Mouse (Mus musculus) heart, embryonic 10.5 days (tissue): ENCODE results near the gene Gpr149. TPM values are rescaled to one million over a fixed set of nuclear protein-coding genes. Genes with fewer than 3 reads are reported as not detected.

ENCODE experiments used
- DNase-seq: peaks from one replicate; pipeline ENCODE4 v3.0.0-alpha.2; 2017; ENCODE audit warnings: low spot score
- H3K27ac ChIP-seq: fragments of 300-500 bp; sonication (generic); 2 replicates; pipeline ENCODE4 v1.5.1; 2016; ENCODE audit warnings: mild to moderate bottlenecking
- H3K27me3 ChIP-seq: fragments of 300-500 bp; sonication (generic); 2 replicates; pipeline ENCODE4 v1.6.1; 2016; ENCODE audit warnings: mild to moderate bottlenecking; ENCODE audit not compliant: poor library complexity, insufficient read depth, severe bottlenecking
- H3K36me3 ChIP-seq: fragments of 300-500 bp; sonication (generic); 2 replicates; pipeline ENCODE4 v1.6.1; 2016; ENCODE audit warnings: mild to moderate bottlenecking, moderate library complexity
- H3K4me1 ChIP-seq: fragments of 300-500 bp; sonication (generic); 2 replicates; pipeline ENCODE4 v1.6.1; 2016; ENCODE audit warnings: mild to moderate bottlenecking
- H3K4me3 ChIP-seq: fragments of 300-500 bp; sonication (generic); 2 replicates; pipeline ENCODE4 v1.5.1; 2016; ENCODE audit warnings: mild to moderate bottlenecking, moderate library complexity
- H3K9me3 ChIP-seq: fragments of 300-500 bp; sonication (generic); 2 replicates; pipeline ENCODE4 v1.6.1; 2016; ENCODE audit warnings: mild to moderate bottlenecking, moderate library complexity
- WGBS: fragments of 180-500 bp; shearing (Covaris S2); methylation state at CpG from one replicate; pipeline ENCODE4 v1.1.7; 2016; 5-methylcytosine and 5-hydroxymethylcytosine counted together
- polyA plus RNA-seq: library from polyadenylated mRNA; unstranded; fragments of >200 nt; fragmentation: Nextera tagmentation; extraction: Ambion mirVana; gene quantifications from 2 replicates; pipeline ENCODE4 v1.2.1, GENCODE M21; 2016

Gene Gpr149
- polyA plus RNA-seq, 1 experiment from 2014 or later, result not detected

GRCm38 (mm10) chr3:62505166-62505900 lies 99.6 kb downstream of the Gpr149 start:
- DNase-seq, result no peak
- Histone ChIP-seq H3K4me3 (peak overlapping the region; percentile 92), H3K36me3 (peaks cover 16% of the 10 kb centered on the region), H3K27ac (no peak overlapping the region), H3K4me1 (peaks cover 7% of the 10 kb centered on the region), H3K27me3 (peaks cover 3% of the 10 kb centered on the region; the same call in 1 of the 2 replicates), H3K9me3 (no peaks in the 10 kb centered on the region)
- 76% methylated on average over 5 of the region's 5 CpGs for WGBS

GRCm38 (mm10) chr3:62499327-62499726 lies 105.6 kb downstream of the Gpr149 start:
- no peaks in the 10 kb centered on the region for H3K4me1 ChIP-seq
- WGBS, result 82% methylated on average over 4 of the region's 4 CpGs
- no peak for DNase-seq
- H3K36me3 ChIP-seq, result peaks cover 57% of the 10 kb centered on the region
- H3K4me3 ChIP-seq, result no peak overlapping the region
- no peaks in the 10 kb centered on the region for H3K27me3 ChIP-seq
- no peaks in the 10 kb centered on the region for H3K9me3 ChIP-seq
- no peak overlapping the region for H3K27ac ChIP-seq

GRCm38 (mm10) chr3:62492568-62492967 lies 112.4 kb downstream of the Gpr149 start:
- Histone ChIP-seq H3K27me3 (no peaks in the 10 kb centered on the region), H3K36me3 (peaks cover 87% of the 10 kb centered on the region), H3K4me3 (no peak overlapping the region), H3K4me1 (no peaks in the 10 kb centered on the region), H3K27ac (no peak overlapping the region), H3K9me3 (no peaks in the 10 kb centered on the region)
- no peak for DNase-seq
- WGBS, result 87% methylated on average over 6 of the region's 6 CpGs

- Histone ChIP-seq H3K27me3 (no peaks in the 10 kb centered on the region), H3K9me3 (no peaks in the 10 kb centered on the region), H3K36me3 (peaks cover 80% of the 10 kb centered on the region), H3K4me3 (no peak overlapping the region), H3K4me1 (no peaks in the 10 kb centered on the region), H3K27ac (no peak overlapping the region)
- WGBS, result 90% methylated on average over 2 of the region's 2 CpGs
- DNase-seq, result no peak
Measured at GRCm38 (mm10) chr3:62484340-62484739, 120.6 kb downstream of the Gpr149 start.

Other genes with a start within 250 kb of the Gpr149 start
- 20.0 and 27.6 TPM in 2 replicates for gene Dhx36, start 98.1 kb downstream of the Gpr149 start, polyA plus RNA-seq